Mouse (Mus musculus) left cerebral cortex, postnatal 25 days (tissue): ENCODE measurements around the gene Dlat. TPM values are rescaled to one million over a fixed set of nuclear protein-coding genes. Genes with fewer than 3 reads are reported as not detected.
"Not testable (repeated sequence)": the region's sequence is repeated elsewhere in the genome, so short reads cannot be mapped to it uniquely, and the experiment has no call there.

Experiments
- DNase-seq, 2 experiments: peaks; one replicate each; pipeline ENCODE4 v3.0.0; 2022; ENCODE audit warnings: low spot score in 2 of 2, mixed read lengths in 1 of 2
- intact Hi-C: fragments of 180-260 bp; cut with DNase I; formaldehyde crosslinking; loops from one replicate; pipeline ENCODE4 v1.15.1; 2025
- total RNA-seq, 2 experiments: library from RNA; stranded (reverse); gene quantifications; 2 replicates each; pipeline ENCODE4 v1.2.3; 2021

Dlat gene
- total RNA-seq, 2 experiments from 2014 or later = 115 to 117 TPM

DNA sequence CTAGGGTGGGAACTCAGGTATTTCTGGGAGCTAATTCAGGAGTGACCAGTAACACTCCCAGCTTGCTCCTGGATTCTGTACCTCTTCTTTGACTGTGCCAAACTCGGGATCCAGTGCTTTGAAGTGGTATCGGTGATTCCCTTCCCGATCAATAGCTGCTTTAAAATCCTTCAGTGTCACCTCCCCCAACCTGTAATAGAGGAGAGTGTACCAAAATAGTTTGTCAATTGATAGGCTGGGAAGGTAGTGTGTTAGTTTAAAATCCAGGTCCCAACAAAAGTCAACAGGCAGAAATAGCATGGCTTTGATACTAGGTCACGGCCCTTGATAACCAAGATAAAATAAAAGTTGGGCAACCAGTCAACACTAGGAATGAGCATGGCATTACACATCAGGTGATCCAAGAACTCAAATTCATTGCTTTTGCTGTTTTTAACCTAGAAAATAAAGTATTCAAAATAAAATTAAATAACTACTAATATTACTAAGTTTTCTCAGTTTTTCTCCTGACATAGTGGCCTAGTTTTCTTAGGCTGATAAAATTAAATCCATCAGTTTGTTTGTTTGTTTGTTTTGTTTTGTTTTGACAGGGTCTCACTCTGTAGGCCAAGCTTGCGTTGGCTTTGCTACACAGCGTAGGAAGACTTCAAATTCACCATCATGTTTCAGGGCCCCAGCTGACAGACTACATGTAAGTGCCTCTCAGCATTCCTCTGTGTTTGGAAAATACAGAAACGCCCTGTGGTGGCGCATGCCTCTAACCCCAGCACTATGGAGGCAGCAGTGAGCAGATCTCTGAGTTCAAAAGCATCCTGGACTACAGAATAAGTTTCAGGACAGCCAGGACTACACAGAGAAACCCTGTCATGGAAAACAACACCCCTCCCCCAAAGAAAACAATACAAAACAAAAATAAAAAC is 8.3 kb upstream of the Dlat start:
- intact Hi-C loops = no loop called here
- no peak for DNase-seq

DNA sequence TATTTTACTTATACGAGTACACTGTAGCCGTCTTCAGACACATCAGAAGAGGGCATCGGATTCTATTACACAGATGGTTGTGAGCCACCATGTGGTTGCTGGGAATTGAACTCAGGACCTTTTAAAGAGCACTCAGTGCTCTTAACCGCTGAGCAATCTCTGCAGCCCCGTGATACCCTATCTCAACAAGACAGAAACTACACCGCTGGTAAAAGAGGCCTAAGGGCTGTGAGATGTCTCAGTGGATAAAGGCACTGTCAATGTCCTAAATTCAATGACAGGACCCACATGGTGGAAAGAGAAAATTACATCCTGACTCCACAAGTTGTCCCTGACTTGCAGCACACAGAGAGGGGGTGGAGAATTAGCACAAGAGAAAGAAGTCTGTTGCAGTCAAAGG is 6.9 kb upstream of the Dlat start:
- no peak for DNase-seq
- intact Hi-C loops = no loop called here

DNA sequence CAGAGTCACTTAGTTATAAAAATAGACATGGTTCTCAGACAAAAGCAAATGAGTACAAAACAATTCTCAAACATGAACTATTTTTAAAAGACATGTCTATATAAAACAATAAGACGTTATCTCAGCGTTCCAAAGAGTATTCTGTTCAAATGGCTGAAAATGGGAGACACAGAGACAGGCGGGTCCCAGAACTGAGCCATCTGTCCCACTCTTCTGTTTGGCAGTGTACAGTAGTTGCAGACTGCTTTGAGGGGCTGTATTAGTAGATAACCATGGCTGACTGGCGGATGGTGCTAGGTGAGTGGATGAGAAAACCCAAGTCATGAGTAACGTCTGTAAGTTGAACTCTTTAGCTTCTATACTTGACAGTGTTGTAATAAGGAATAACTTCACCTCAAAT is 5.2 kb upstream of the Dlat start:
- intact Hi-C loops = no loop called here
- no peak for DNase-seq

- peak in 1 of 2 experiments; percentile 6 for DNase-seq
- intact Hi-C loops = no loop called here
Observed at GRCm38 (mm10) chr9:50660431-50660830, 851 bp upstream of the Dlat start.

- intact Hi-C loops = loop anchor here (2.0 to 5.0 kb wide), 2 partner anchors 76 to 108 kb away; partner anchors contain the start of gene Fdxacb1
- no peak for DNase-seq
Observed at GRCm38 (mm10) chr9:50658941-50659388, 615 bp downstream of the Dlat start.

DNA sequence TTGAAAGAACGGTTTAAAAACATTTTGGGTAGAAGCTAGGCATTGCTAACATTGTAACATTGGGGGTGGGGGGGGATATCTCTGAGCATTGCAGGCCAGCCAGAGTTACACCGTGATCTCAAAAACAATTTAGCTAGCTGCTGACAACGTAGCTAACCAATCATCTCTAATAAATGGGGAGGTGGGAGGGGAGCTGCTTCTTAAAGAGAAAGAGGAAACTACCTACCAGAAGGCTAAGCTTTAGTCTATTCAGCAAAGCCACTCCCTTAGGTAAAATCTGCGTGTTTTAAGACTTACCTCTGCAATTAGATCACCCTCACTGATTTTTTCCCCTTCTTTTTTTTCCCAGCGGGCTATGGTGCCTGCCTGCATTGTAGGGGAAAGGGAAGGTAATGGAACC is 1.2 kb downstream of the Dlat start:
- DNase-seq = no peak
- intact Hi-C loops = loop anchor here (2.0 to 5.0 kb wide), 2 partner anchors 76 to 109 kb away; partner anchors contain the start of gene Fdxacb1

DNA sequence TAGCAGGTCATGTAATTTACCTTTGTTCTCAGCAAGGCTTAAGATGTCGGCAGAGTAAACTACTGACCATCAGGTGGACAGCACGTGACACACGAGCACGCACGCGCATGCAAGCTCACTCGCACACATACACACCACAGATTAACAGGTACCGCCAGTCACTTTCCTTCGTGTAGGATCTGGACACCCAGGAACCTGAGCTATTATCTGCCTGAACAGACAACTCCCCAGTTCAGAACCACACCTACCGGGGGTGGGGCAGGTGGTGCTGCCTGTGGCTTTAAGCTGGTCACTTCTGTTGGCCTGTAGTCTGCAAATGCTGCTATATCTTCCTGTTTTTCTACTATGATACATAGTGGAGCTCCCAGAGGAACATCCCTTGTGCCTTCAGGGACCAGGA is 9.1 kb downstream of the Dlat start:
- no peak for DNase-seq
- intact Hi-C loops = no loop called here

- intact Hi-C loops = no loop called here
- DNase-seq = no peak
Observed at GRCm38 (mm10) chr9:50646826-50647370, 12.7 kb downstream of the Dlat start.

DNA sequence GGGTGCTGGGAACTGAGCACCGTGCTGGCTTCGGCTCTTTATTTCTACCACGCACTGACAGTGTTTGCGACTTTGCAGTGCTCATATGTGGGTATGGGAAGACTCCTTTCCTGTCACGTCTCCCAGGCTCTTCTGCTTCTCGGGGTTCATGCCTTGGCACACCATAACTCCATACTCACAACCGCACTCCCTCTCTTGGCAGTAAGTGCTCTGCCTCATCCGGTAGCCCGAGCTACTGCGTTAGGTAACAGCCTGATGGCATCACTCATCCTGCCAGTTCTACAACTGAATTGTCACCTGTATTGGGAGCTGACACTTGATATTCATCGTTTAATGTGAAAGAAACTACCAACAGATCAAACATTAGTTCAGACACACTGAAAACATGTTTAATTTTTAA is 25.3 kb downstream of the Dlat start:
- intact Hi-C loops = no loop called here
- no peak for DNase-seq

DNA sequence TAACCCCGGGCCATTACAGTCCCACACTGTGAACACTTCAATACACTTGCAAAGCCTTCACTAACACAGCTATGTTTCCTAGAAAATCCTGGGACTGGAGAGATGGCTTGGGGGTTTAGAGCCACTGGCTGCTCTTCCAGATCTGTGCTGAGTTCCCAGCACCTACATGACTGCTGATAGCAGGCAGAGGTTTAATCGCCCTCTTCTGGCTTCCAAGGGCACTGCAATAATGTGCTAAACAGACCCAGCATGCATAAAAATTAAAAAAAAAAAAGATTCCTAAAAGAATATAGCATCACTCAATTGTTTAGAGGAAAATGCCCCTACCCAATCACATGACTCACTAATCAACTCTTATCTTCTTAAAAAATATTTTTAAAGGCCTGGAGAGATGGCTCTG is 26.5 kb downstream of the Dlat start:
- no peak for DNase-seq
- intact Hi-C loops = no loop called here

- intact Hi-C loops = loop anchor here (1.0 kb wide), 1 partner anchor 8 kb away; no protein-coding TSS in a partner anchor
- no peak for DNase-seq
Observed at GRCm38 (mm10) chr9:50632016-50632688, 27.4 kb downstream of the Dlat start.

GRCm38 (mm10) chr9:50630903-50631302 is 28.7 kb downstream of the Dlat start:
- intact Hi-C loops, DNase-seq: not testable (repeated sequence)

DNA sequence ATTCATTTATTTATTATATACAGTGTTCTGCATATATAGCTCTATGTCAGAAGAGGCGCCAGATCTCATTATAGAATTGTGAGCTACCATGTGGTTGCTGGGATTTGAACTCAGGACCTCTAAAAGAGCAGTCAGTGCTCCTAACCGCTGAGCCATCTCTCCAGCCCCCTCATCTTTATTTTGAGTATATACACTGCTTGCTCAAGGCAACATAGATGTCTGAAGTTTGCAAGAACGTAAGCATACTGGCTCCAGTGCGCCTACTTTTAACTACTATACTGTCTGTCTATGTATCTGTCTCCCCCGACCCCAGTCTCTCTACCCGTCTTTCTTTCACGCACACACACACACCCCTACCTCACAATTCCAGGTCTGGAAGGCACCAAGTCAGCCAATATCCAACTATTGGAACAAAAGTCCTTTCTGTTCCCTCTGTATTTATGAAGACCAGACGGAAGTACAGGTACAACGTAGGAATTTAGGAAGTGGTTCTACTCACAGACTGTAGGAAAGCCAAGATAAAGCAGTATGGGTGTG is 41.7 kb downstream of the Dlat start:
- intact Hi-C loops = no loop called here
- no peak for DNase-seq

DNA sequence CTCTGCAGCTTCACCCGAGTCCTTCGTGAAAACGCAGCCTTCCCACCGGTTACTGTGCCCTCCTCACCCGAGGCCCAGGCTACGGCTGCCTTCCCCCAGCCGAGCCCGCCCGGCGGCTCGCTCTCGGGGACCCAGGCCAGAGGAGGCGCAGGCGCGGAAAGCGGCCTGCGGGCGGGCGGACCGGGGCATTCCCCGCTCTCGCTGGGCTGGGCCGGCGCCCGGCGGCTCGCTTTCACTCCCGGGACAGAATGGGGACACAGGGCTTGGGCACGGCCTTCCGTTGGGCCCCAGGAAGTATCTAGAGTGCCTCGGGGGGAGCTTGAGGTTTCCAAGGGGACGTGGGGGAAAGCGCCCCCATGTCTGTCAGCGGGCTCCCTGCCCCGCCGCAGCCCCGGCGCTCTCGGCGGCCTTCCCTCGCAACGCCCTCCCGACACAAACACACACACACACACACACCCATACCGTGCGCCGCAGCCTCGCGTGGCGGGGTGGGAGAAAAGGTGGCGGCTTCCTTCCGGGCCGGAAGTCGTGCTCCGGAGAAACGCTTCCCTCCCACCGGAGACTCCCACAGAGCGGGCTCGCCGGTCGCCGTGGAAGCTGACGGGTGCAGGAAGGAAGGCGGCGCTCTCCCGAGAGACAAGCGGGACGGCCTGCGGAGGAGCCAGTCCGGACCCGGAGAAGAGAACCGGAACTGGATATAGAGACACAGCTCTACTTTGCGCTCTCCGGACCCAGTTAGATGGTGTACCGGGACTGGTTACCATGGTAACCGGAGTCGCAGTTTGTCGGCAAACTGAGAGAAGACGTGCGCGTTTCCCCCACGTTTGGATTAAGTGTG is 42.6 kb downstream of the Dlat start, which contains the start of the genes Pih1d2 and Nkapd1:
Gene Pih1d2 (plus strand): TSS at position 556 of the 838 bp plus-strand sequence.
Gene Nkapd1 (minus strand): TSS at position 699 of the 838 bp plus-strand sequence.
- peak; percentile 92 to 94 for DNase-seq
- intact Hi-C loops = no loop called here

GRCm38 (mm10) chr9:50616161-50616560 is 43.4 kb downstream of the Dlat start:
- intact Hi-C loops = no loop called here
- DNase-seq = no peak

- intact Hi-C loops = no loop called here
- DNase-seq = peak in 1 of 2 experiments; percentile 76
Observed at GRCm38 (mm10) chr9:50612115-50612514, 47.5 kb downstream of the Dlat start.

- intact Hi-C loops = no loop called here
- no peak for DNase-seq
Observed at GRCm38 (mm10) chr9:50604338-50604737, 55.2 kb downstream of the Dlat start.

GRCm38 (mm10) chr9:50603998-50604324 is 55.6 kb downstream of the Dlat start:
- intact Hi-C loops = no loop called here
- DNase-seq = no peak
